Mouse (Mus musculus) small intestine, adult 2 months (tissue): Measurements from ENCODE around the gene Gtf2ird1. TPM values are rescaled to one million over a fixed set of nuclear protein-coding genes. Genes with fewer than 3 reads are reported as not detected.
A peak's percentile ranks its signal among the peaks of the same experiment; 100 is the strongest.
"Not testable (repeated sequence)": the region's sequence is repeated elsewhere in the genome, so short reads cannot be mapped to it uniquely, and the experiment has no call there.

Experiments
- H3K27ac ChIP-seq: fragments of 200-500 bp; 2 replicates; pipeline ENCODE4 v1.5.1; 2012; ENCODE audit warnings: low read depth, low read length, control low read depth, inconsistent platforms; ENCODE audit not compliant: insufficient read depth
- H3K27me3 ChIP-seq: fragments of 200-500 bp; 2 replicates; pipeline ENCODE4 v1.6.1; 2012; ENCODE audit warnings: mild to moderate bottlenecking, moderate library complexity, low read length, inconsistent platforms; ENCODE audit not compliant: control insufficient read depth, insufficient read depth
- H3K36me3 ChIP-seq: fragments of 200-500 bp; 2 replicates; pipeline ENCODE4 v1.6.1; 2012; ENCODE audit warnings: mild to moderate bottlenecking, low read length, control low read depth, inconsistent platforms; ENCODE audit not compliant: control insufficient read depth, insufficient read depth
- H3K4me1 ChIP-seq: fragments of 200-500 bp; 2 replicates; pipeline ENCODE4 v1.6.1; 2012; ENCODE audit warnings: low read length, inconsistent platforms, mixed read lengths; ENCODE audit not compliant: control insufficient read depth, insufficient read depth, insufficient read length
- H3K4me3 ChIP-seq: fragments of 200-500 bp; 2 replicates; pipeline ENCODE4 v1.5.1; 2012; ENCODE audit warnings: low read depth, mild to moderate bottlenecking, control low read depth, inconsistent platforms, low read length, moderate library complexity
- CTCF ChIP-seq: fragments of 200-500 bp; IDR thresholded peaks from 2 replicates; pipeline ENCODE4 v1.5.1; 2012; ENCODE audit warnings: low read depth, mild to moderate bottlenecking, control low read depth, inconsistent platforms, low read length, moderate library complexity, mixed read lengths; ENCODE audit not compliant: insufficient replicate concordance, insufficient read length; ENCODE audit errors: extremely low read depth
- POLR2A ChIP-seq: fragments of 200-500 bp; IDR thresholded peaks from 2 replicates; pipeline ENCODE4 v1.6.1; 2012; ENCODE audit warnings: low read depth, mild to moderate bottlenecking, control low read depth, inconsistent platforms, low read length, moderate library complexity
- WGBS: fragments of 180-500 bp; shearing (Covaris S2); methylation state at CpG from one replicate; pipeline ENCODE4 v1.1.7; 2018; 5-methylcytosine and 5-hydroxymethylcytosine counted together
- polyA plus RNA-seq: library from polyadenylated mRNA; depleted of rRNA; stranded (reverse); fragments of >200 nt; gene quantifications from 2 replicates; pipeline ENCODE4 v1.2.3, GENCODE M21; 2012

Gene Gtf2ird1
- polyA plus RNA-seq, 1 experiment, result 40.4 TPM

DNA sequence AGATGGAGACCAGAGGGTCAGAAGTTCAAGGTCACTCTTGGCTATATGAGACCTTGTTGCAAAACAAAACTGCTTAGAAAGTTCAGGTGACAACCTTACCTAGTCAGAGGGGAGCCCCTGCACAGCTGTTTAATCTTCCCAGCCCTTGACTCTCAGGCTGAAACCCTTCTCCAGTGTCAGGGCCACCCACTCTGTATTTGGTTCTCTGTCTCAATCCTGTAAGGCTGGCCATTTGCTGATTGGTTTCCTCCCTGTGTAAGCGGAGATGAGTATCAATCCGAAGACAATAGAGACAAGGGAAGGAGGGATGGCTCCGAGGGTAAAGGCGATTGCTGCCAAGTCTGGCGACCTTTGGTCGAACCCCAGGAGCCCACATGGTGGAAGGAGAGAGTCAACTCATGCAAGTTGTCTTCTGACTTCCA lies 116.4 kb downstream of the Gtf2ird1 start:
- WGBS, result 29% methylated on average over 6 of the region's 6 CpGs
- no peak for TF ChIP-seq POLR2A
- TF ChIP-seq CTCF, result no peak
- no peak overlapping the region for H3K27ac ChIP-seq
- H3K27me3 ChIP-seq, result no peaks in the 10 kb centered on the region
- no peaks in the 10 kb centered on the region for H3K36me3 ChIP-seq
- no peak overlapping the region for H3K4me3 ChIP-seq
- no peaks in the 10 kb centered on the region; the same call in 1 of the 2 replicates for H3K4me1 ChIP-seq

DNA sequence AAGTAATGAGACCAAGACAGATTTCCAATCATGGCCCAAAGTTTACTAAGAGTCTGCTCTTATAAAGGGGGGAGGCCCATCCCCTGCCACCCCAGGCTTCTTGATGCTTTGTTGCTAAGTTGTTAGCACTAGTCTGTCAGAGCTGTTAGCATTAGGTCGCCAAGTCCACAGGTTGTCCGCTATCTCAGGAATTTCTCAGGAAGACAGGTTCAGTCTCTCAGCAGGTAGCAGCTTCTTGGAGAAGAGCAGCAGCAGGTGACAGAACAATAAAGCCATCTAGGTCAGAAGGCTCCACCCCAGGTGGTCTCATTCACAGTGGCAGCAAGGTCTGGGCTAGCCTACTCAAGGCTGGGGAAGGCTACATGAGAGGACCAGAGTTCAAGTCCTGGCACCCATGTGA lies 119.5 kb downstream of the Gtf2ird1 start:
- WGBS, result 85% methylated on average over 2 of the region's 2 CpGs
- not testable (repeated sequence) for H3K4me1 ChIP-seq, H3K36me3 ChIP-seq, H3K27me3 ChIP-seq, H3K4me3 ChIP-seq, H3K27ac ChIP-seq

GRCm38 (mm10) chr5:134332743-134333142 lies 123.8 kb downstream of the Gtf2ird1 start:
- H3K4me1 ChIP-seq, result peaks cover 3% of the 10 kb centered on the region; the same call in 1 of the 2 replicates
- no peak for TF ChIP-seq CTCF
- no peak for TF ChIP-seq POLR2A
- H3K27ac ChIP-seq, result no peak overlapping the region
- H3K27me3 ChIP-seq, result no peaks in the 10 kb centered on the region
- WGBS, result 30% methylated on average over 8 of the region's 8 CpGs
- no peak overlapping the region for H3K4me3 ChIP-seq
- no peaks in the 10 kb centered on the region for H3K36me3 ChIP-seq

DNA sequence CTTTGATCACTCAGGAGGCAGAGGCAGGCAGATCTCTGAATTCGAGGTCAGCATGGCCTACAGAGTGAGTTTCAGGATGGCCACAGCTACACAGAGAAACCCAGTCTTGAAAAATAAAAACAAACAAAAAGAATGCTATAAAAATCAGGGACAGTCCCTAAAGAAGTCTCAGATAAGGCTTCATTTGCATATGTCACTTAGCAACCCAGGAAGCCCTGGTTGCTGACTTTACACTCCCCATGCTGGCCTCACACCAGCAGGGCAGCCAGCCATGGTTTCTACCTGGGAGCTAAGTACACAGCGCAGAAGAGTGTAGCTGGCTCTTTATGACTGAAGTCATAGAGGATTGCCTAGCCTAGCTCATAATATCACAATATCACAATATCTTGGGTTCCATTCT lies 126.4 kb downstream of the Gtf2ird1 start:
- Histone ChIP-seq H3K4me1 (peaks cover 8% of the 10 kb centered on the region; the same call in 1 of the 2 replicates), H3K27ac (no peak overlapping the region), H3K36me3 (no peaks in the 10 kb centered on the region), H3K27me3 (no peaks in the 10 kb centered on the region), H3K4me3 (no peak overlapping the region)
- 47% methylated on average over 2 of the region's 2 CpGs for WGBS
- TF ChIP-seq POLR2A (no peak), CTCF (no peak)

DNA sequence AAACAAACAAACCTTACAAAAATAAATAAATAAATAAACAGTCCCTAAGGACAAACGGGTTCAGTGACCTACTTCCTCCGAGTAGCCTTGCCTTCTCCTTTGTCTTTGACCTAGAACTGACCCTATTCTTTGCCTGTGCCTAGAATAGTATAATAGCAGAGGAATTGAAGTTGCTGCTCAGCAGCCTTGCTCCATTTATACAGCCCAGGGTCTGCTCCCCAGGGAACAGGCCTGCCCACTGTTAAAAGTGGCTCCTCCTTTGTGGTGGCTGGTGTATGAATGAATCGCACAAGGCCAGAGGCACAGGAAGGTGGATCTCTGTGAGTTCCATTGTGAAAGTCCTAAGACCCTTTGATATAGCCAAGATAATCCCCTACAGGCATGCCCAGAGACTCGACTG lies 127.2 kb downstream of the Gtf2ird1 start:
- H3K27ac ChIP-seq, result no peak overlapping the region
- H3K36me3 ChIP-seq, result no peaks in the 10 kb centered on the region
- 81% methylated on average over 4 of the region's 4 CpGs for WGBS
- no peaks in the 10 kb centered on the region for H3K27me3 ChIP-seq
- H3K4me3 ChIP-seq, result no peak overlapping the region
- H3K4me1 ChIP-seq, result peaks cover 8% of the 10 kb centered on the region; the same call in 1 of the 2 replicates
- TF ChIP-seq POLR2A (no peak), CTCF (no peak)

DNA sequence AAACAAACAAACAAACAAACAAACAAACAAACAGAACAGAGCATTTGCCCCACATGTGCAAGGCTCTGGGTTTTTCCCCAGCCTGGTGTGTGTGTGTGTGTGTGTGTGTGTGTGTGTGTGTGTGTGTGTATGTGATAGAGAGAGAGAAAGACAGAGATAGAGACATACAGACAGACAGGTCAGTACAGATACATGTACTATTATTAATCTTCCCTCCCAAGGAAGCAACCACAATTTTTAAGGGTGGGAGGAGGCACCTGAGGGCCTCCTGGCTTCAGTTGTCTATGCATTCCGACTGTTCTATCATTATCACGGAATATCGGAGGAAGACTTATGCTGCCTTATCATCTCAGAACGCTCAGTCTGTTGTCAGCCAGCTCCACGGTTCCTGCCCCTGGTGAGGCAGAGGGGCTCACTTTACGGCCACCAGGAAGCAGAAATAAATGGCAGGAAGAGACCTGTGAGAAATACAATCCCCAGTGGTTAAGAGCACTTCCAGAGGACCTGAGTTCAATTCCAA lies 128.0 kb downstream of the Gtf2ird1 start:
- TF ChIP-seq POLR2A (no peak), CTCF (no peak)
- 88% methylated on average over 6 of the region's 6 CpGs for WGBS
- Histone ChIP-seq H3K36me3 (no peaks in the 10 kb centered on the region), H3K4me3 (no peak overlapping the region), H3K27ac (no peak overlapping the region), H3K4me1 (peaks cover 8% of the 10 kb centered on the region; the same call in 1 of the 2 replicates), H3K27me3 (no peaks in the 10 kb centered on the region)

GRCm38 (mm10) chr5:134325856-134326566 lies 130.5 kb downstream of the Gtf2ird1 start:
- Histone ChIP-seq H3K4me3 (no peak overlapping the region), H3K36me3 (no peaks in the 10 kb centered on the region), H3K27me3 (no peaks in the 10 kb centered on the region), H3K4me1 (peaks cover 8% of the 10 kb centered on the region; the same call in 1 of the 2 replicates), H3K27ac (peak overlapping the region; percentile 24)
- no peak for TF ChIP-seq POLR2A
- TF ChIP-seq CTCF, result no peak
- WGBS, result 30% methylated on average over 13 of the region's 13 CpGs
